Mouse (Mus musculus) midbrain, embryonic 13.5 days (tissue): ENCODE measurements around the gene Cpa2. TPM values are rescaled to one million over a fixed set of nuclear protein-coding genes. Genes with fewer than 3 reads are reported as not detected.

Experiments
- ATAC-seq: fragments of 200-750 bp; cut with Nextera tagmentation; 2 replicates; pipeline ENCODE4 v1.8.0; 2017; ENCODE audit warnings: mild to moderate bottlenecking, moderate TSS enrichment, moderate library complexity
- H3K27ac ChIP-seq: fragments of 300-500 bp; sonication (generic); 2 replicates; pipeline ENCODE4 v1.5.1; 2015; ENCODE audit warnings: inconsistent platforms, mild to moderate bottlenecking, moderate library complexity
- H3K27me3 ChIP-seq: fragments of 300-500 bp; sonication (generic); 2 replicates; pipeline ENCODE4 v1.6.1; 2015; ENCODE audit warnings: mild to moderate bottlenecking, inconsistent platforms
- H3K36me3 ChIP-seq: fragments of 300-500 bp; sonication (generic); 2 replicates; pipeline ENCODE4 v1.6.1; 2015; ENCODE audit warnings: mild to moderate bottlenecking, inconsistent platforms
- H3K4me1 ChIP-seq: fragments of 300-500 bp; sonication (generic); replicated peaks from 2 replicates; pipeline ENCODE4 v1.6.1; 2015; ENCODE audit warnings: inconsistent platforms
- H3K4me2 ChIP-seq: fragments of 300-500 bp; sonication (generic); replicated peaks from 2 replicates; pipeline ENCODE4 v1.6.1; 2015; ENCODE audit warnings: moderate library complexity, mild to moderate bottlenecking, inconsistent platforms
- H3K4me3 ChIP-seq: fragments of 300-500 bp; sonication (generic); replicated peaks from 2 replicates; pipeline ENCODE4 v1.5.1; 2015; ENCODE audit warnings: mild to moderate bottlenecking, inconsistent platforms
- H3K9ac ChIP-seq: fragments of 300-500 bp; sonication (generic); replicated peaks from 2 replicates; pipeline ENCODE4 v1.6.1; 2015; ENCODE audit warnings: mild to moderate bottlenecking, inconsistent platforms
- H3K9me3 ChIP-seq: fragments of 300-500 bp; sonication (generic); 2 replicates; pipeline ENCODE4 v1.6.1; 2016; ENCODE audit warnings: mild to moderate bottlenecking, inconsistent platforms
- WGBS: fragments of 180-500 bp; shearing (Covaris S2); methylation state at CpG from one replicate; pipeline ENCODE4 v1.1.7; 2015; 5-methylcytosine and 5-hydroxymethylcytosine counted together
- polyA plus RNA-seq: library from polyadenylated mRNA; unstranded; fragments of >200 nt; fragmentation: Nextera tagmentation; extraction: Ambion mirVana; gene quantifications from 2 replicates; pipeline ENCODE4 v1.2.1, GENCODE M21; 2015

Cpa2 gene
- polyA plus RNA-seq, 1 experiment from 2014 or later, result 7.1 TPM

- WGBS, result 92% methylated on average over 10 of the region's 10 CpGs
- H3K9me3 ChIP-seq, result no peaks in the 10 kb centered on the region
- ATAC-seq, result no peak
- H3K9ac ChIP-seq, result no peak overlapping the region
- H3K4me1 ChIP-seq, result peaks cover 17% of the 10 kb centered on the region
- H3K27me3 ChIP-seq, result no peaks in the 10 kb centered on the region
- no peak overlapping the region for H3K4me2 ChIP-seq
- H3K4me3 ChIP-seq, result no peak overlapping the region
- no peaks in the 10 kb centered on the region for H3K36me3 ChIP-seq
- no peak overlapping the region for H3K27ac ChIP-seq
Observed at GRCm38 (mm10) chr6:30569331-30569730, 27.9 kb downstream of the Cpa2 start.

GRCm38 (mm10) chr6:30570012-30570411 lies 28.6 kb downstream of the Cpa2 start:
- 96% methylated on average over 5 of the region's 5 CpGs for WGBS
- no peak for ATAC-seq
- Histone ChIP-seq H3K4me2 (no peak overlapping the region), H3K27ac (no peak overlapping the region), H3K9me3 (no peaks in the 10 kb centered on the region), H3K4me1 (peaks cover 17% of the 10 kb centered on the region), H3K27me3 (no peaks in the 10 kb centered on the region), H3K4me3 (no peak overlapping the region), H3K36me3 (no peaks in the 10 kb centered on the region), H3K9ac (no peak overlapping the region)

- no peaks in the 10 kb centered on the region for H3K27me3 ChIP-seq
- H3K4me2 ChIP-seq, result 0 out of 2 replicates have a peak overlapping the region, but pooled peaks have one; percentile 18
- H3K9ac ChIP-seq, result no peak overlapping the region
- WGBS, result 24% methylated on average over 20 of the region's 20 CpGs
- H3K4me1 ChIP-seq, result peaks cover 17% of the 10 kb centered on the region
- no peak overlapping the region for H3K4me3 ChIP-seq
- no peaks in the 10 kb centered on the region for H3K36me3 ChIP-seq
- no peaks in the 10 kb centered on the region for H3K9me3 ChIP-seq
- ATAC-seq, result peak; percentile 95
- peak overlapping the region; percentile 74 for H3K27ac ChIP-seq
Observed at GRCm38 (mm10) chr6:30572456-30573311, 31.3 kb downstream of the Cpa2 start.

- Histone ChIP-seq H3K36me3 (no peaks in the 10 kb centered on the region), H3K9ac (no peak overlapping the region), H3K4me1 (peaks cover 17% of the 10 kb centered on the region), H3K27me3 (no peaks in the 10 kb centered on the region), H3K4me2 (no peak overlapping the region), H3K9me3 (no peaks in the 10 kb centered on the region), H3K4me3 (no peak overlapping the region), H3K27ac (peak overlapping the region; percentile 71)
- 67% methylated on average over 5 of the region's 5 CpGs for WGBS
- ATAC-seq, result no peak
Observed at GRCm38 (mm10) chr6:30573380-30573779, 32.0 kb downstream of the Cpa2 start.

GRCm38 (mm10) chr6:30574945-30575344 lies 33.6 kb downstream of the Cpa2 start:
- Histone ChIP-seq H3K9ac (no peak overlapping the region), H3K4me3 (no peak overlapping the region), H3K9me3 (no peaks in the 10 kb centered on the region), H3K4me1 (peaks cover 23% of the 10 kb centered on the region), H3K4me2 (no peak overlapping the region), H3K27ac (no peak overlapping the region), H3K36me3 (no peaks in the 10 kb centered on the region), H3K27me3 (no peaks in the 10 kb centered on the region)
- ATAC-seq, result no peak
- 95% methylated on average over 1 of the region's 1 CpGs for WGBS

GRCm38 (mm10) chr6:30576477-30577203 lies 35.3 kb downstream of the Cpa2 start:
- ATAC-seq, result no peak

GRCm38 (mm10) chr6:30579961-30580840 lies 38.8 kb downstream of the Cpa2 start:
- 0 out of 2 replicates have a peak overlapping the region, but pooled peaks have one; percentile 9 for H3K4me2 ChIP-seq
- H3K4me3 ChIP-seq, result no peak overlapping the region
- no peaks in the 10 kb centered on the region for H3K9me3 ChIP-seq
- no peaks in the 10 kb centered on the region for H3K27me3 ChIP-seq
- H3K36me3 ChIP-seq, result no peaks in the 10 kb centered on the region
- H3K4me1 ChIP-seq, result peaks cover 24% of the 10 kb centered on the region
- ATAC-seq, result peak; percentile 75
- no peak overlapping the region for H3K9ac ChIP-seq
- WGBS, result 34% methylated on average over 17 of the region's 17 CpGs
- peak overlapping the region; percentile 82 for H3K27ac ChIP-seq

More at GRCm38 (mm10) chr6:30576477-30577203, 35.3 kb downstream of the Cpa2 start:
- H3K4me1 ChIP-seq, result peaks cover 40% of the 10 kb centered on the region
- H3K36me3 ChIP-seq, result no peaks in the 10 kb centered on the region
- H3K4me2 ChIP-seq, result no peak overlapping the region
- no peaks in the 10 kb centered on the region for H3K27me3 ChIP-seq
- 74% methylated on average over 17 of the region's 17 CpGs for WGBS
- H3K9me3 ChIP-seq, result no peaks in the 10 kb centered on the region
- no peak overlapping the region for H3K9ac ChIP-seq
- no peak overlapping the region for H3K27ac ChIP-seq
- no peak overlapping the region for H3K4me3 ChIP-seq

GRCm38 (mm10) chr6:30580841-30581176 lies 39.4 kb downstream of the Cpa2 start:
- H3K27ac ChIP-seq, result peak overlapping the region; percentile 82

GRCm38 (mm10) chr6:30586886-30587442 lies 45.6 kb downstream of the Cpa2 start:
- ATAC-seq, result no peak
- WGBS, result 76% methylated on average over 7 of the region's 7 CpGs
- Histone ChIP-seq H3K9ac (no peak overlapping the region), H3K4me1 (peaks cover 18% of the 10 kb centered on the region; the same call in 1 of the 2 replicates), H3K36me3 (no peaks in the 10 kb centered on the region), H3K9me3 (no peaks in the 10 kb centered on the region), H3K27ac (no peak overlapping the region), H3K4me3 (no peak overlapping the region), H3K27me3 (no peaks in the 10 kb centered on the region), H3K4me2 (no peak overlapping the region)

More at GRCm38 (mm10) chr6:30580841-30581176, 39.4 kb downstream of the Cpa2 start:
- Histone ChIP-seq H3K27me3 (no peaks in the 10 kb centered on the region), H3K9me3 (no peaks in the 10 kb centered on the region), H3K9ac (no peak overlapping the region), H3K36me3 (no peaks in the 10 kb centered on the region), H3K4me3 (no peak overlapping the region), H3K4me2 (0 out of 2 replicates have a peak overlapping the region, but pooled peaks have one; percentile 9), H3K4me1 (peaks cover 24% of the 10 kb centered on the region)
- peak; percentile 65 for ATAC-seq
- 45% methylated on average over 8 of the region's 8 CpGs for WGBS

- Histone ChIP-seq H3K4me3 (no peak overlapping the region), H3K36me3 (no peaks in the 10 kb centered on the region), H3K4me2 (no peak overlapping the region), H3K27ac (no peak overlapping the region), H3K9ac (no peak overlapping the region), H3K27me3 (no peaks in the 10 kb centered on the region), H3K4me1 (peaks cover 33% of the 10 kb centered on the region), H3K9me3 (no peaks in the 10 kb centered on the region)
- 46% methylated on average over 2 of the region's 2 CpGs for WGBS
- ATAC-seq, result no peak
Observed at GRCm38 (mm10) chr6:30589819-30590218, 48.4 kb downstream of the Cpa2 start.

GRCm38 (mm10) chr6:30591851-30592404 lies 50.5 kb downstream of the Cpa2 start:
- 62% methylated on average over 5 of the region's 5 CpGs for WGBS
- Histone ChIP-seq H3K4me2 (no peak overlapping the region), H3K9me3 (no peaks in the 10 kb centered on the region), H3K4me1 (peaks cover 36% of the 10 kb centered on the region), H3K27ac (peak overlapping the region; percentile 67), H3K36me3 (no peaks in the 10 kb centered on the region), H3K4me3 (no peak overlapping the region), H3K9ac (no peak overlapping the region), H3K27me3 (no peaks in the 10 kb centered on the region)
- no peak for ATAC-seq
